Comparison of ENCODE assay signal across 8 mouse cellular contexts in the genomic region with DNA sequence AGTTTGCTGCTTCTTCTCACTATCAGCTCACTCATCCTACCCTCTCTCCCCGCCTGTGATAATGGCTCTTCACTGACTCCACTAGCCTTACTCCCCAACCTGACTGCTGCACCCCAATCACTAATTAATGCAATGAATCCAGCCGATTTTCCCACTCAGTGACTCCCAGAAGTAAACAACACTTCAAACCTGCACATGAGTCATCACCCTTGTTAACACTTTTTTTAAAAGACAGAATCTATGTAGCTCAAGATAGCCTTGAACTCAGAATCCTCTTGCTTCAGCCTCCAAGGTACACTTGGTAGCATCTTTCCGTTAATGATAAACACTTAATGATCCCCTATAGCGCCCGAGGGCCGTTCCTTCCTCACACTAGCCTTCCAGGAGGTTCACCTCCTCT. TPM values are rescaled to one million over a fixed set of nuclear protein-coding genes. Genes with fewer than 3 reads are reported as not detected.
A peak's percentile ranks its signal among the peaks of the same experiment; 100 is the strongest.
DNase-seq lines count a peak whose midpoint lies in the region; ATAC-seq and TF ChIP-seq lines count a peak whose summit lies in the region.

No protein-coding gene starts in this region.

- no peak for TF ChIP-seq EP300 in heart, postnatal 0 days (IDR thresholded peaks at IDR 0.05; ENCODE audit: low read depth)

- H3K9me3 ChIP-seq in heart, embryonic 11.5 days (replicated peaks; ENCODE audit: control insufficient read depth, low read length), result no peaks in the 10 kb centered on the region
- H3K9me3 ChIP-seq in G1E (replicated peaks), result no peaks in the 10 kb centered on the region
- no peaks in the 10 kb centered on the region for H3K9me3 ChIP-seq in heart, postnatal 0 days (replicated peaks; ENCODE audit: control insufficient read depth, low read length)
- H3K9me3 ChIP-seq in midbrain, embryonic 11.5 days (ENCODE audit: control insufficient read depth, low read length), result no peaks in the 10 kb centered on the region

- TF ChIP-seq CTCF in G1E (IDR thresholded peaks at IDR 0.05; ENCODE audit: low read depth, low read length), result no peak
- no peak for TF ChIP-seq CTCF in heart, postnatal 0 days (IDR thresholded peaks at IDR 0.05; ENCODE audit: low read depth)

- H3K4me3 ChIP-seq in heart, embryonic 11.5 days (ENCODE audit: low read depth, low read length), result peak overlapping the region; percentile 69
- H3K4me3 ChIP-seq in G1E (ENCODE audit: low read depth, low read length), result peak overlapping the region; percentile 78
- H3K4me3 ChIP-seq in heart, postnatal 0 days (ENCODE audit: low read depth, low read length), result peak overlapping the region; percentile 79
- peak overlapping the region; percentile 59 for H3K4me3 ChIP-seq in midbrain, embryonic 11.5 days (ENCODE audit: low read depth, low read length)

- H3K36me3 ChIP-seq in heart, embryonic 11.5 days (ENCODE audit: control insufficient read depth, insufficient read depth, low read length), result no peaks in the 10 kb centered on the region
- peaks cover 8% of the 10 kb centered on the region for H3K36me3 ChIP-seq in G1E (replicated peaks)
- peaks cover 7% of the 10 kb centered on the region; the same call in 1 of the 2 replicates for H3K36me3 ChIP-seq in heart, postnatal 0 days (replicated peaks; ENCODE audit: control insufficient read depth, insufficient read depth, low read length)
- no peaks in the 10 kb centered on the region for H3K36me3 ChIP-seq in midbrain, embryonic 11.5 days (ENCODE audit: control insufficient read depth, insufficient read depth, low read length)

- H3K9ac ChIP-seq in heart, embryonic 11.5 days (ENCODE audit: low read depth, low read length), result peak overlapping the region; percentile 74
- peak overlapping the region; percentile 74 for H3K9ac ChIP-seq in heart, postnatal 0 days (replicated peaks; ENCODE audit: low read depth, low read length)
- H3K9ac ChIP-seq in midbrain, embryonic 11.5 days (ENCODE audit: low read length), result peak overlapping the region; percentile 77

- peaks cover 22% of the 10 kb centered on the region for H3K27me3 ChIP-seq in heart, embryonic 11.5 days (ENCODE audit: control insufficient read depth, insufficient read depth, low read length)
- peaks cover 33% of the 10 kb centered on the region for H3K27me3 ChIP-seq in G1E (ENCODE audit: insufficient read depth, low read length)
- H3K27me3 ChIP-seq in heart, postnatal 0 days (ENCODE audit: control insufficient read depth, insufficient read depth, low read length), result peaks cover 31% of the 10 kb centered on the region
- H3K27me3 ChIP-seq in midbrain, embryonic 11.5 days (ENCODE audit: control insufficient read depth, insufficient read depth, low read length), result peaks cover 10% of the 10 kb centered on the region

- no peak for DNase-seq in heart, postnatal 10 days
- no peak for DNase-seq in G1E (ENCODE audit: low spot score)
- DNase-seq in heart, postnatal 0 days (ENCODE audit: low spot score), result no peak
- DNase-seq in midbrain, embryonic 11.5 days (ENCODE audit: low spot score, missing footprints), result peak; percentile 85
- DNase-seq in left cerebral cortex, postnatal 10 days (ENCODE audit: extremely low spot score in 1 of 2, low spot score in 2 of 2), result no peak
- DNase-seq in gastrocnemius, adult 18-20 months (ENCODE audit: low spot score), result no peak
- no peak for DNase-seq in natural killer cell, adult 2 months (ENCODE audit: low spot score in 2 of 2)

- intact Hi-C loops in heart, postnatal 10 days (cut with DNase I), result loop anchor here (5.0 kb wide), 1 partner anchor 62 kb away; no protein-coding TSS in a partner anchor
- intact Hi-C loops in left cerebral cortex, postnatal 10 days (cut with DNase I), result no loop called here

- H3K4me1 ChIP-seq in heart, embryonic 11.5 days (ENCODE audit: control insufficient read depth, insufficient read depth, low read length), result peaks cover 14% of the 10 kb centered on the region
- H3K4me1 ChIP-seq in G1E (ENCODE audit: insufficient read depth, low read depth, low read length), result peaks cover 28% of the 10 kb centered on the region
- peaks cover 9% of the 10 kb centered on the region for H3K4me1 ChIP-seq in heart, postnatal 0 days (ENCODE audit: control insufficient read depth, insufficient read depth)
- peaks cover 12% of the 10 kb centered on the region; the same call in 1 of the 2 replicates for H3K4me1 ChIP-seq in midbrain, embryonic 11.5 days (ENCODE audit: control insufficient read depth, insufficient read depth, low read length)

- WGBS in heart, embryonic 11.5 days (ENCODE audit: insufficient replicate concordance), result 2% methylated on average over 6 of the region's 6 CpGs
- 4% methylated on average over 6 of the region's 6 CpGs for WGBS in heart, postnatal 0 days
- 4% methylated on average over 6 of the region's 6 CpGs for WGBS in midbrain, embryonic 11.5 days

- H3K4me2 ChIP-seq in heart, embryonic 11.5 days, result peak overlapping the region; percentile 88
- peak overlapping the region; percentile 96 for H3K4me2 ChIP-seq in heart, postnatal 0 days (ENCODE audit: low read depth, low read length)
- peak overlapping the region; percentile 68 for H3K4me2 ChIP-seq in midbrain, embryonic 11.5 days

- no peak overlapping the region for H3K27ac ChIP-seq in heart, embryonic 11.5 days (ENCODE audit: low read depth, low read length)
- no peak overlapping the region for H3K27ac ChIP-seq in heart, postnatal 0 days (ENCODE audit: low read depth)
- H3K27ac ChIP-seq in midbrain, embryonic 11.5 days (ENCODE audit: low read depth, low read length), result no peak overlapping the region; the same call in 1 of the 2 replicates

- ATAC-seq in heart, embryonic 11.5 days (replicated peaks; ENCODE audit: insufficient number of reproducible peaks, low FRiP score, low TSS enrichment), result no peak
- no peak for ATAC-seq in G1E (ENCODE audit: extremely low read depth, insufficient number of reproducible peaks, low FRiP score, poor library complexity, severe bottlenecking)
- ATAC-seq in heart, postnatal 0 days (ENCODE audit: insufficient read depth, low read depth), result no peak
- ATAC-seq in midbrain, embryonic 11.5 days (ENCODE audit: low FRiP score), result no peak

RNA-seq across cellular contexts. Expression of a gene that starts 0.8 kb away (rescaled TPM):
- polyA plus RNA-seq in heart, embryonic 11.5 days (2014; fragmentation: Nextera tagmentation; extraction: Ambion mirVana), result 10.8 and 11.5 TPM in 2 replicates
- total RNA-seq in heart, postnatal 10 days (2021), result 10 to 100 TPM; 23.5 to 25.0 TPM
- total RNA-seq in G1E (2014; fragmentation: Nextera tagmentation) (11.1 and 15.2 TPM in 2 replicates), G1E (2017) (8.4 and 11.3 TPM in 2 replicates)
- 2.0 and 2.6 TPM in 2 replicates for polyA plus RNA-seq in G1E (2012)
- total RNA-seq in heart, postnatal 0 days (2014; rRNA removed; ENCODE audit: low replicate concordance), result 4.4 and 5.2 TPM in 2 replicates
- polyA plus RNA-seq in heart, postnatal 0 days (2015; fragmentation: Nextera tagmentation; extraction: Ambion mirVana), result 8.5 and 9.0 TPM in 2 replicates
- polyA plus RNA-seq in midbrain, embryonic 11.5 days (2014; fragmentation: Nextera tagmentation; extraction: Ambion mirVana), result 10.3 and 11.2 TPM in 2 replicates
- 10 to 100 TPM; 50.4 to 55.7 TPM for total RNA-seq in left cerebral cortex, postnatal 10 days (2021)
- 100 to 1,000 TPM; 107 to 127 TPM for total RNA-seq in gastrocnemius, adult 18-20 months (2021)

RNA-seq across cellular contexts. Expression of a gene that starts 3.1 kb away (rescaled TPM):
- polyA plus RNA-seq in heart, embryonic 11.5 days (2014; fragmentation: Nextera tagmentation; extraction: Ambion mirVana), result 1.3 and 2.5 TPM in 2 replicates
- 1 to 10 TPM; 1.3 to 1.6 TPM for total RNA-seq in heart, postnatal 10 days (2021)
- total RNA-seq in G1E (2014; fragmentation: Nextera tagmentation), result 9.8 TPM in 1 of 2 replicates, not detected in the other
- 0.55 TPM in 1 of 2 replicates, not detected in the other for total RNA-seq in G1E (2017)
- not detected in 2 replicates for polyA plus RNA-seq in G1E (2012)
- 0.54 and 1.4 TPM in 2 replicates for total RNA-seq in heart, postnatal 0 days (2014; rRNA removed; ENCODE audit: low replicate concordance)
- 2.6 TPM in 2 replicates for polyA plus RNA-seq in heart, postnatal 0 days (2015; fragmentation: Nextera tagmentation; extraction: Ambion mirVana)
- 3.8 and 4.1 TPM in 2 replicates for polyA plus RNA-seq in midbrain, embryonic 11.5 days (2014; fragmentation: Nextera tagmentation; extraction: Ambion mirVana)
- total RNA-seq in left cerebral cortex, postnatal 10 days (2021), result 100 to 1,000 TPM; 311 to 312 TPM
- total RNA-seq in gastrocnemius, adult 18-20 months (2021), result not detected

RNA-seq across cellular contexts. Expression of a gene that starts 32.6 kb away (rescaled TPM):
- 0.03 TPM in 1 of 2 replicates, not detected in the other for polyA plus RNA-seq in heart, embryonic 11.5 days (2014; fragmentation: Nextera tagmentation; extraction: Ambion mirVana)
- total RNA-seq in heart, postnatal 10 days (2021), result not detected
- not detected in 2 replicates for total RNA-seq in G1E (2014; fragmentation: Nextera tagmentation)
- 0.05 TPM in 1 of 2 replicates, not detected in the other for total RNA-seq in G1E (2017)
- not detected in 2 replicates for polyA plus RNA-seq in G1E (2012)
- not detected in 2 replicates for total RNA-seq in heart, postnatal 0 days (2014; rRNA removed; ENCODE audit: low replicate concordance)
- not detected in 2 replicates for polyA plus RNA-seq in heart, postnatal 0 days (2015; fragmentation: Nextera tagmentation; extraction: Ambion mirVana)
- polyA plus RNA-seq in midbrain, embryonic 11.5 days (2014; fragmentation: Nextera tagmentation; extraction: Ambion mirVana), result not detected in 2 replicates
- total RNA-seq in left cerebral cortex, postnatal 10 days (2021), result not detected
- total RNA-seq in gastrocnemius, adult 18-20 months (2021), result under 1 TPM in 1 of 2 experiments, not detected in 1; 0.09 TPM

RNA-seq across cellular contexts. Expression of a gene that starts 59.2 kb away (rescaled TPM):
- 489 and 639 TPM in 2 replicates for polyA plus RNA-seq in heart, embryonic 11.5 days (2014; fragmentation: Nextera tagmentation; extraction: Ambion mirVana)
- total RNA-seq in heart, postnatal 10 days (2021), result 100 to 1,000 TPM; 141 to 172 TPM
- total RNA-seq in G1E (2014; fragmentation: Nextera tagmentation) (233 and 263 TPM in 2 replicates), G1E (2017) (90.1 and 104 TPM in 2 replicates)
- 315 and 418 TPM in 2 replicates for polyA plus RNA-seq in G1E (2012)
- 35.6 and 44.2 TPM in 2 replicates for total RNA-seq in heart, postnatal 0 days (2014; rRNA removed; ENCODE audit: low replicate concordance)
- polyA plus RNA-seq in heart, postnatal 0 days (2015; fragmentation: Nextera tagmentation; extraction: Ambion mirVana), result 211 and 237 TPM in 2 replicates
- polyA plus RNA-seq in midbrain, embryonic 11.5 days (2014; fragmentation: Nextera tagmentation; extraction: Ambion mirVana), result 505 and 510 TPM in 2 replicates
- 100 to 1,000 TPM; 198 to 214 TPM for total RNA-seq in left cerebral cortex, postnatal 10 days (2021)
- 10 to 100 TPM; 28.3 to 39.1 TPM for total RNA-seq in gastrocnemius, adult 18-20 months (2021)

RNA-seq across cellular contexts. Expression of a gene that starts 59.2 kb away (rescaled TPM):
- polyA plus RNA-seq in heart, embryonic 11.5 days (2014; fragmentation: Nextera tagmentation; extraction: Ambion mirVana), result 2.7 and 3.4 TPM in 2 replicates
- total RNA-seq in heart, postnatal 10 days (2021), result 1 to 10 TPM; 2.2 to 3.2 TPM
- 2.9 and 3.4 TPM in 2 replicates for total RNA-seq in G1E (2014; fragmentation: Nextera tagmentation)
- 0.55 and 1.2 TPM in 2 replicates for total RNA-seq in G1E (2017)
- polyA plus RNA-seq in G1E (2012), result 0.11 and 0.13 TPM in 2 replicates
- total RNA-seq in heart, postnatal 0 days (2014; rRNA removed; ENCODE audit: low replicate concordance), result 1.3 and 3.7 TPM in 2 replicates
- polyA plus RNA-seq in heart, postnatal 0 days (2015; fragmentation: Nextera tagmentation; extraction: Ambion mirVana), result 4.5 and 5.2 TPM in 2 replicates
- 1.6 and 2.0 TPM in 2 replicates for polyA plus RNA-seq in midbrain, embryonic 11.5 days (2014; fragmentation: Nextera tagmentation; extraction: Ambion mirVana)
- total RNA-seq in left cerebral cortex, postnatal 10 days (2021), result 1 to 10 TPM; 4.5 to 4.8 TPM
- total RNA-seq in gastrocnemius, adult 18-20 months (2021), result 1 to 10 TPM; 1.7 to 1.8 TPM

Comparison
In these comparisons a context has a peak if more than half of its experiments do, and no peak if none do; other contexts are left out.
1. RNA of a gene that starts 3.1 kb away (total RNA-seq): 311 to 312 TPM in left cerebral cortex, postnatal 10 days; 0.55 to 9.8 TPM in G1E, 1.3 to 1.6 TPM in heart, postnatal 10 days, 0.54 to 1.4 TPM in heart, postnatal 0 days and not detected in gastrocnemius, adult 18-20 months; every median in the first group is over 10 times any median in the second.
2. Peak in every context shown above with its lines, with median percentiles within 50 percentile points of each other: H3K4me2 ChIP-seq, H3K4me3 ChIP-seq and H3K9ac ChIP-seq.